Mouse (Mus musculus): Measurements from ENCODE around the gene Nrg3. TPM values are rescaled to one million over a fixed set of nuclear protein-coding genes. Genes with fewer than 3 reads are reported as not detected.
"Not testable (repeated sequence)": the region's sequence is repeated elsewhere in the genome, so short reads cannot be mapped to it uniquely, and the experiment has no call there.

The Nrg3 gene
- polyA plus RNA-seq, 1 experiment: 0.05 TPM

DNA sequence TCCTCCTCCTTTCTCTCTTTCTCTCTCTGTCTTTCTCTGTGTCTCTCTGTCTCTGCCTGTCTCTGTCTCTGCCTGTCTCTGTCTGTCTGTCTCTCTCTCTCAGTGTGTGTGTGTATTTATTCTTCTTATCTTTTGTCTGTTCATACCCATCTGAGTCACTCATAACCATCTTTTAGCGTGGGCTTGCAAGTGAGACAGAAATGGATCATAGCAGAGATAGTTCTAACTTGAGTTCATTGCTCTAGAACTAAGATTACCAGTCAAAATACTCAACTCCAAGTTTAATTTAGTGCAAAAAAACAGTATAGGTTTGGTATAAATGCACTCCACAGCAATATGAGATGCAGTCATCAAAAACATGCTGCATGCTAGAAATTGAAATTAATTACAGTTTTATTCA, 977.9 kb downstream of the Nrg3 start:
- DNase-seq: no peak
- Histone ChIP-seq H3K27me3 (replicated peaks; ENCODE audit: control insufficient read depth, insufficient read depth, low read length) (no peaks in the 10 kb centered on the region), H3K36me3 (ENCODE audit: control insufficient read depth, insufficient read depth, low read length) (no peaks in the 10 kb centered on the region), H3K4me3 (ENCODE audit: insufficient read depth, low read depth, low read length) (no peak overlapping the region), H3K4me1 (ENCODE audit: control insufficient read depth, insufficient read depth, low read length) (no peaks in the 10 kb centered on the region), H3K27ac (ENCODE audit: insufficient read depth, low read depth, low read length) (no peak overlapping the region)
- TF ChIP-seq POLR2A (IDR thresholded peaks at IDR 0.05; ENCODE audit: low read depth, low read length) (no peak), CTCF (conservative IDR thresholded peaks at IDR 0.05; ENCODE audit: insufficient read depth, insufficient read length, low read depth, low read length) (no peak)
- 51% methylated on average over 1 of the region's 1 CpGs for WGBS

GRCm38 (mm10) chr14:38447086-38447485, 1025.8 kb downstream of the Nrg3 start:
- no peak overlapping the region for H3K4me3 ChIP-seq (ENCODE audit: insufficient read depth, low read depth, low read length)
- no peaks in the 10 kb centered on the region for H3K36me3 ChIP-seq (ENCODE audit: control insufficient read depth, insufficient read depth, low read length)
- DNase-seq: no peak
- 81% methylated on average over 2 of the region's 2 CpGs for WGBS
- H3K4me1 ChIP-seq (ENCODE audit: control insufficient read depth, insufficient read depth, low read length): no peaks in the 10 kb centered on the region
- no peak overlapping the region for H3K27ac ChIP-seq (ENCODE audit: insufficient read depth, low read depth, low read length)
- TF ChIP-seq POLR2A (IDR thresholded peaks at IDR 0.05; ENCODE audit: low read depth, low read length): no peak
- TF ChIP-seq CTCF (conservative IDR thresholded peaks at IDR 0.05; ENCODE audit: insufficient read depth, insufficient read length, low read depth, low read length): no peak
- no peaks in the 10 kb centered on the region for H3K27me3 ChIP-seq (replicated peaks; ENCODE audit: control insufficient read depth, insufficient read depth, low read length)

DNA sequence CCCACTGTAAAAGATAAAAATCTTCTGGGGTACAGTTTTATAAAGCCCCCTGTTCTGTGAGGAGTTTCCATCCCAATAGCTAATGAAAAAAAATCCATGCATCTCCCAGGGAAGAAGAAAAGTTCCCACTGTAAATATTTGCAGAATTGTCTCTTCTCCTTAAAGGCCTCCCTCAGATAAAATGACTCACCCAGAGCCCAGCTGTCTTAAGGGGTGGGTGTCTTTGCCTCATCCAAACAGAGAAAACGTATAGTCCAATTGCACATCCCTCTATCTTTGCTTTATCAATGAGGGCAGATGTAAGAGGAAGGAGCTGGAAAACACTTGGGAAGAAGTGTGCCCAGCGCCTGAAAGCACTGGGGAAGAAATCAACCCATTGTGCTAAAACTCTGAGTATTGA, 1028.1 kb downstream of the Nrg3 start:
- Histone ChIP-seq H3K27ac (ENCODE audit: insufficient read depth, low read depth, low read length) (no peak overlapping the region), H3K27me3 (replicated peaks; ENCODE audit: control insufficient read depth, insufficient read depth, low read length) (no peaks in the 10 kb centered on the region), H3K4me1 (ENCODE audit: control insufficient read depth, insufficient read depth, low read length) (no peaks in the 10 kb centered on the region), H3K36me3 (ENCODE audit: control insufficient read depth, insufficient read depth, low read length) (no peaks in the 10 kb centered on the region), H3K4me3 (ENCODE audit: insufficient read depth, low read depth, low read length) (no peak overlapping the region)
- 82% methylated on average over 2 of the region's 2 CpGs for WGBS
- DNase-seq: no peak
- TF ChIP-seq CTCF (conservative IDR thresholded peaks at IDR 0.05; ENCODE audit: insufficient read depth, insufficient read length, low read depth, low read length) (no peak), POLR2A (IDR thresholded peaks at IDR 0.05; ENCODE audit: low read depth, low read length) (no peak)

DNA sequence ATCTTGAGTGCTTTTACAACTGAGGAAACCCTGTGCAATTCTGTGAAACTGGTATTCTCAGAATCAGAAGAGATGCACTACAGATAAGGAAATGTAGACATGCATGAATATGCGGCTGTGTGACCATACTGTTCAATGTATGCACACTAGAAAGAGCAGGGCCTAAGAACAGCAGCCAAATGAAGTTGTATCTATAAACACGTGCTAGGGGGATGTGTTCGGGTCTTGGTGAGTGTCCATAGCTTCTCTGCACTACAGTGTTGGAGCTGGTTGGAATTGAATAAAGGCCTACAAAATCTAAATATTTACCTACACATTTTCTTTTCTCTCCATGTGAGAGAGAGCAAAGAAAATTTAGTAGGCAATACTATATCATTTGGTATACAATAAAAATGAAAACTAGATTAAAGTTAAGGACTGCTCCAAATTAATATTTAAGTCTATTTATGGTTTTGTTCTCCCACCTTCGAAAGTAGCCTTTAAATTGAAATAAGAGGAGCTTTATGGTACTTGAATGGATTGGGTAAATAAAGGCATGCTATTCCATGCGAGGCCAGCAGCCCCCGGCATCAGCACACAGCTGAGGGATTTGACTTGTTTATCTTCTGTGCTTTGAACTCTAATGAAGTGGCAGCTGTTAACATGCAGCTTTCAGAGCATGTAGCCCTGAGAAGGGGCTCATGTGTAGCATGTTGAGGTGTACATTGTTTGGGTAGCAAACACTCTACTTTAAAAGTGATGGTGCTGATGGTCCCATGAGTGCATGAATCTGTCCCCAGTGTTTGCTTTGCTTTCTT, 1038.9 kb downstream of the Nrg3 start:
- Histone ChIP-seq H3K36me3 (ENCODE audit: control insufficient read depth, insufficient read depth, low read length) (no peaks in the 10 kb centered on the region), H3K27ac (ENCODE audit: insufficient read depth, low read depth, low read length) (no peak overlapping the region), H3K27me3 (replicated peaks; ENCODE audit: control insufficient read depth, insufficient read depth, low read length) (no peaks in the 10 kb centered on the region), H3K4me1 (ENCODE audit: control insufficient read depth, insufficient read depth, low read length) (no peaks in the 10 kb centered on the region), H3K4me3 (ENCODE audit: insufficient read depth, low read depth, low read length) (no peak overlapping the region)
- whole genome bisulfite sequencing: 68% methylated on average over 6 of the region's 6 CpGs
- TF ChIP-seq POLR2A (IDR thresholded peaks at IDR 0.05; ENCODE audit: low read depth, low read length) (no peak), CTCF (conservative IDR thresholded peaks at IDR 0.05; ENCODE audit: insufficient read depth, insufficient read length, low read depth, low read length) (no peak)
- DNase-seq: no peak

DNA sequence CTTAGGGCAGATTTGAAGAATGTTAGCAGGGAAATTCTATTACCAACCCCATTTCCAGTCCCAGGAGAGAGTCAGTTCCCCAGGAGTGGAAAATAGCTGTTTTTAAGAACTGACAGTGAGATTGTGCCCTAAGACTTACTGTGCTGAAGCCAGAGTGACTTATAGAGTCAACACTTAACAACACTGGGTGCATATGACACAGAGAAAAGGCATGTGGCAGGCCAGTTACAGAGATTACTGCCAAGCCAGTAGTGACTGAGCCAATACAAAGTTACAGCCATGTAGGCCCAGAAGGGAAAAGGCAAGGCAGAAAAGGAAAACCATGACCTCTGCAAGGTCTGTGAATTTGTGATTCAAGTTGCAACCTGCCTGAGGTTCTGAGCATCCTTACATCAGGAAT, 1098.2 kb downstream of the Nrg3 start:
- no peak for DNase-seq
- H3K4me3 ChIP-seq (ENCODE audit: insufficient read depth, low read depth, low read length): no peak overlapping the region
- TF ChIP-seq CTCF (conservative IDR thresholded peaks at IDR 0.05; ENCODE audit: insufficient read depth, insufficient read length, low read depth, low read length) (no peak), POLR2A (IDR thresholded peaks at IDR 0.05; ENCODE audit: low read depth, low read length) (no peak)
- no peaks in the 10 kb centered on the region for H3K27me3 ChIP-seq (replicated peaks; ENCODE audit: control insufficient read depth, insufficient read depth, low read length)
- no peak overlapping the region for H3K27ac ChIP-seq (ENCODE audit: insufficient read depth, low read depth, low read length)
- no peaks in the 10 kb centered on the region for H3K36me3 ChIP-seq (ENCODE audit: control insufficient read depth, insufficient read depth, low read length)
- H3K4me1 ChIP-seq (ENCODE audit: control insufficient read depth, insufficient read depth, low read length): no peaks in the 10 kb centered on the region

- DNase-seq: no peak
- no peaks in the 10 kb centered on the region for H3K4me1 ChIP-seq (ENCODE audit: control insufficient read depth, insufficient read depth, low read length)
- TF ChIP-seq CTCF (conservative IDR thresholded peaks at IDR 0.05; ENCODE audit: insufficient read depth, insufficient read length, low read depth, low read length): no peak
- TF ChIP-seq POLR2A (IDR thresholded peaks at IDR 0.05; ENCODE audit: low read depth, low read length): no peak
- no peaks in the 10 kb centered on the region for H3K36me3 ChIP-seq (ENCODE audit: control insufficient read depth, insufficient read depth, low read length)
- no peak overlapping the region for H3K27ac ChIP-seq (ENCODE audit: insufficient read depth, low read depth, low read length)
- H3K4me3 ChIP-seq (ENCODE audit: insufficient read depth, low read depth, low read length): no peak overlapping the region
- H3K27me3 ChIP-seq (replicated peaks; ENCODE audit: control insufficient read depth, insufficient read depth, low read length): no peaks in the 10 kb centered on the region
Observed at GRCm38 (mm10) chr14:38340967-38341366, 1131.9 kb downstream of the Nrg3 start.

DNA sequence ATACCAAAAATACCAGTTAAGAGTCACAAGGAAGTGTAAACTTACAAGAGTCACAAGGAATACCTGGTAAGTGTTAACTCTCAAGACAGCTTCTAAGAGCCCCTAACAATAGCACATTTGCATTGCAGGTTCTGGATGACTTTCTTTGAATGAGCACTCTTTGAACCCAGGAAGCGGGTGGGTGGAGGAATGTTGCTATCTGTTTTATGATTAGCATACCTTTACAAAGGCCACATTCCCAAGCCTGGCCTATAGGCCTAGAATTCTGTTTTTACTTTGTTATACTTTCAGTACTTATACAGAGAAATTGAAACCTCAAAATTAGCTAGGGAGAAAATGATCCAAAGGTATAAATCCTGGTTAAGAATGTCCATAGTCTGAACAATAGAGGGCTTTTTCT, 1150.0 kb downstream of the Nrg3 start:
- H3K36me3 ChIP-seq (ENCODE audit: control insufficient read depth, insufficient read depth, low read length); H3K27ac ChIP-seq (ENCODE audit: insufficient read depth, low read depth, low read length); DNase-seq; H3K4me1 ChIP-seq (ENCODE audit: control insufficient read depth, insufficient read depth, low read length); H3K27me3 ChIP-seq (replicated peaks; ENCODE audit: control insufficient read depth, insufficient read depth, low read length); H3K4me3 ChIP-seq (ENCODE audit: insufficient read depth, low read depth, low read length): not testable (repeated sequence)
- 74% methylated on average over 1 of the region's 1 CpGs for WGBS

Data from kidney, adult 2 months (tissue).